Mouse (Mus musculus) olfactory bulb, adult 2 months (tissue): ENCODE results near the gene Sirt6. TPM values are rescaled to one million over a fixed set of nuclear protein-coding genes. Genes with fewer than 3 reads are reported as not detected.
A peak's percentile ranks its signal among the peaks of the same experiment; 100 is the strongest.

ENCODE experiments used
- H3K27ac ChIP-seq: fragments of 200-500 bp; 2 replicates; pipeline ENCODE4 v1.5.1; 2012; ENCODE audit warnings: low read depth, low read length; ENCODE audit not compliant: insufficient read depth
- H3K4me1 ChIP-seq: fragments of 200-500 bp; 2 replicates; pipeline ENCODE4 v1.6.1; 2012; ENCODE audit warnings: low read length; ENCODE audit not compliant: control insufficient read depth, insufficient read depth
- H3K4me3 ChIP-seq: fragments of 200-500 bp; 2 replicates; pipeline ENCODE4 v1.5.1; 2012; ENCODE audit warnings: mild to moderate bottlenecking, low read depth, low read length, moderate library complexity; ENCODE audit not compliant: insufficient read depth
- CTCF ChIP-seq: fragments of 200-500 bp; IDR thresholded peaks from 2 replicates; pipeline ENCODE4 v1.5.1; 2012; ENCODE audit warnings: low read depth, mild to moderate bottlenecking, low read length, moderate library complexity; ENCODE audit not compliant: insufficient read depth
- POLR2A ChIP-seq: fragments of 200-500 bp; IDR thresholded peaks from 2 replicates; pipeline ENCODE4 v1.6.1; 2012; ENCODE audit warnings: mild to moderate bottlenecking, low read depth, low read length, moderate library complexity; ENCODE audit not compliant: insufficient read depth
- WGBS: fragments of 180-500 bp; shearing (Covaris S2); methylation state at CpG from one replicate; pipeline ENCODE4 v1.1.7; 2018; 5-methylcytosine and 5-hydroxymethylcytosine counted together
- polyA plus RNA-seq: library from polyadenylated mRNA; stranded (reverse); fragments of >200 nt; gene quantifications from 2 replicates; pipeline ENCODE4 v1.2.4, GENCODE M21; 2012; ENCODE audit warnings: low replicate concordance; ENCODE audit not compliant: missing spikeins, insufficient read depth, insufficient read length

Sirt6 gene
- polyA plus RNA-seq, 1 experiment = not detected

- no peak overlapping the region for H3K27ac ChIP-seq
- peaks cover 63% of the 10 kb centered on the region for H3K4me1 ChIP-seq
- 23% methylated on average over 9 of the region's 9 CpGs for WGBS
- H3K4me3 ChIP-seq = peak overlapping the region; percentile 20; the same call in 1 of the 2 replicates
- TF ChIP-seq POLR2A (no peak), CTCF (no peak)
These were observed 55.4 kb downstream of the Sirt6 start for GRCm38 (mm10) chr10:81572133-81572671.

Other genes with a start within 250 kb of the Sirt6 start
- gene Fzr1, start 249.3 kb downstream of the Sirt6 start, polyA plus RNA-seq = not detected in 2 replicates
- not detected in 2 replicates for gene Dohh, start 243.4 kb downstream of the Sirt6 start, polyA plus RNA-seq
- gene Gm48551, start 243.3 kb downstream of the Sirt6 start, polyA plus RNA-seq = not detected in 2 replicates
- gene Gm48552, start 238.8 kb downstream of the Sirt6 start, polyA plus RNA-seq = not detected in 2 replicates
- not detected in 2 replicates for gene Smim24, start 234.7 kb downstream of the Sirt6 start, polyA plus RNA-seq
- not detected in 2 replicates for gene Nfic, start 172.2 kb downstream of the Sirt6 start, polyA plus RNA-seq
- not detected in 2 replicates for gene Celf5, start 145.1 kb downstream of the Sirt6 start, polyA plus RNA-seq
- gene Ncln, start 131.4 kb downstream of the Sirt6 start, polyA plus RNA-seq = 181 TPM in 1 of 2 replicates, not detected in the other
- gene S1pr4, start 127.7 kb downstream of the Sirt6 start, polyA plus RNA-seq = not detected in 2 replicates
- gene Gna15, start 103.6 kb downstream of the Sirt6 start, polyA plus RNA-seq = not detected in 2 replicates
- gene Gna11, start 82.6 kb downstream of the Sirt6 start, polyA plus RNA-seq = not detected in 2 replicates
- 1,500 TPM in 1 of 2 replicates, not detected in the other for gene Aes, start 68.3 kb downstream of the Sirt6 start, polyA plus RNA-seq
- not detected in 2 replicates for gene Tle2, start 53.2 kb downstream of the Sirt6 start, polyA plus RNA-seq
- not detected in 2 replicates for gene Tle6, start 26.7 kb downstream of the Sirt6 start, polyA plus RNA-seq
- not detected in 2 replicates for gene BC025920, start 21.5 kb downstream of the Sirt6 start, polyA plus RNA-seq
- not detected in 2 replicates for gene Ankrd24, start 743 bp upstream of the Sirt6 start, polyA plus RNA-seq
- not detected in 2 replicates for gene Gm10778, start 21.3 kb upstream of the Sirt6 start, polyA plus RNA-seq
- gene Zfp433, start 77.0 kb upstream of the Sirt6 start, polyA plus RNA-seq = not detected in 2 replicates
- gene Gm3055, start 143.4 kb upstream of the Sirt6 start, polyA plus RNA-seq = not detected in 2 replicates
- not detected in 2 replicates for gene Gm4767, start 184.4 kb upstream of the Sirt6 start, polyA plus RNA-seq
- gene Gm32687, start 236.1 kb upstream of the Sirt6 start, polyA plus RNA-seq = not detected in 2 replicates